Mouse (Mus musculus): ENCODE measurements around the gene Lrpap1.

Gene Lrpap1

DNA sequence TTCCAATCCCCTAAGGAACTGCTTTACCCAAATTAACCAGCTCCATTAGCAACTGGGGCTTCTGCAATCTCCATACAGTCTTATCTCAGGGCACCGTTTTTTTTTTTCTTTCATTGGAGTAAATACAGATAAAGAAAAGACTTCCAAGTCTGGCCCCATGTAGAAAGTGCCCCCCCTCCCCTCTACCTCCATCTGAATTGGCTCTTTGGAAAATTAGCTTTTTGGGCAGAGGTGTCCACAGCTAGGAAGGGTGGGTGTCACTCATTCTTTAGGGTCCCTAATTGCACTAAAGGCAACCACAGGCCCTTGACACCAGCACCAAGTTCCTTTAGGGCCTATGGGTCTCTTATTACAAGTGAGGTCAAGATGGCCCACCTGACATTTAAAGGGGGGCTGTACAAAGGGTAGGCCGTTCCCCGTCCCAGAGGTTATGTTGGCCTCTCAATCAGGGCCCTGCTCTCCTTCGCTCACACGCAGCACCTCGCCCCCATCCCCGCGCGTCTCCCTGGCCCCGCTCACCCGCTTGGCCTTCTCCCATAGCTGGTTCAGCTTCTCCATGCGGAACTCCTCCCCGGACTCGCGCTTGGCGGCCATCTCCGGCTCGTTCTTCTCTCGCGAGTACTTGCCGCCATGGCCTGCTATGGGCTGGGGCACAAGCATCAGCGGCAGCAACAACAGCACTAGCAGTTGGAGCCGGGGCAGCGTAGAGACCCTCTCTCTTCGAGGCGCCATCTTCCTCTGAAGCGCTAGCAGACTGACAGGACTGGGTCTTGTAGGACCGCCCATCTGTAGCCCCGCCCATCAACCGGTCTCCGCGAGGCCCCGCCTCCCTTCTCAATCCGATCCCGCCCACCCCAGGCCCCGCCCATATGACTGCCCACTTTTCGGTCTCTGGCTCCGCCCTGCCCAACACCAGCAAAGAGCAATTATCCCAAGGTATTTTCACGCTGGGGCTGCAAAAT lies at the start of gene Lrpap1:
Gene Lrpap1 (minus strand): TSS at position 807 of the 962 bp plus-strand sequence.
- DNase-seq: peak; percentile 69 to 70

DNA sequence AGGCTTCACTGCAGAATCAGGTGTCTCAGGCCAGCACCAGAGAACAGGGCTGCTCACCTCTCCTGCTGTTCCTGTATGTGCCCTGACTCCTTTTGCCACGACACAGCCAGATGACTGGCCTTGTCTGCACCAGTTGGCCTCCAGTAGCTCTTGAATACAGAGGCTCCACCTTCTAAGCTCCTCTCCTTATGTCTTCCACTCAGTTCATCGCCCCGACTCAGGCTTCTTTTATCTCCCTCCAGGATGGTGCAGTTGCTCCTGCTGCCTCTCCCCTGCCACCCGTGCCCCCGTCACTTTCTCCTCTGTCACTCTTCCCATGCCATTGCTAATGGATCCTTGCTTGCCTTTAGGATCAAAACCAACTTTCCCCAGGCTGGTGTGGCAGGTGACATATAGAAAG lies 44.4 kb upstream of the Lrpap1 start:
- DNase-seq: no peak

DNA sequence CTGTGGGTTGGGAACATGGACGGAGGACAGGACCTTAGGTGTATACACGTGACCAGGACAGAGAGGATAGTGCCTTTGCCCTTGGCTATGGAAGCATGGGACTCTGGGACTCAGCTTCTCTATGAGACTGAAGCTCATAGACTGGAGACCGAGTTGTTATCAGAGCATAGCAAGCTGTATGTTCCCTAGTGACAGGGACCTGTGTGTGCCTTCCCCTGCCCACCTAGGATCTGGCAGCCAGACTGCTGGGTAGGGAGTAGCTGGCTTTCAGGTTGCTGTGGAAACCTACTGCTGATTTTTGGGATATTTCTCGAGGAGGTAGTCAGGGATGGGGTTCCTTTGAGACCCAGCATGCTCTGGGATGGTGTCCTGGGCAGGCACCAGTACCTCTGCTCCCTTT lies 44.0 kb upstream of the Lrpap1 start:
- no peak for DNase-seq

DNA sequence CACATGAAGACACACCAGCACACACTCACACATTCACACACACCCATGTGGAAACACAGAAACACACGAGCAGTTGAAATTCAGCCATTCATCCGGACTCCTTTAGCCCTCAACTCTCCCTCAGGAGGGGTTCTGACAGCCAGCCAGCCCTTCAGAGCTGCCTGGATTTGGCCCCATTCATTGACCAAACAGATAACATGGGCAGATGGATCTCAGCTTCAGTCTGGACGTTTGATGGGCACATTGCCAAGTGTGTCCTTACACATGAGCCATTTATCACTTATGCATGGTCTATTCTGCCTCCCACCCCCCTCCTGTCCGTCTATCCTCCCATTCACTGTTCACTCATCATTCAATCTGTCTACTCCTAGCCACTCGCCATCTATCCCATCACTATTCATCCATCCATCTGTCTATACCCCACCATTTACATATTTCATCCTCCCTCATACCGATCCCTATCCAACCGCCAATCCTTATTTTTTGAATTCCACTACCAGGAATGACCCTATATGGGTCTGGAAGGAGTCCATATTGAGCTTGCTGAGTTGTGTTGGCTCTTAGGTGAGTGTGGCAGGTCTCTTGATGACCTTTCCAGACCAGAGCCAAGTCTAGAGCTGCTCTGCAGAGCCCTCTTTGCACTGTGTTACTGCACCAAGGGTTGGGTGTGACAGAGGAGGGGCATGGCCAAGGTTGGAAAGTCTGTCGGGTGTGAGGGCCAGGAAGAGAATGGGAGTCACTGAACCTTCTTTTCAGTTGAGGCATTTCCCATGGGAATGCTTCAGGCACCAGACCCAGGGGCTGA lies 42.6 kb upstream of the Lrpap1 start:
- no peak for DNase-seq

DNA sequence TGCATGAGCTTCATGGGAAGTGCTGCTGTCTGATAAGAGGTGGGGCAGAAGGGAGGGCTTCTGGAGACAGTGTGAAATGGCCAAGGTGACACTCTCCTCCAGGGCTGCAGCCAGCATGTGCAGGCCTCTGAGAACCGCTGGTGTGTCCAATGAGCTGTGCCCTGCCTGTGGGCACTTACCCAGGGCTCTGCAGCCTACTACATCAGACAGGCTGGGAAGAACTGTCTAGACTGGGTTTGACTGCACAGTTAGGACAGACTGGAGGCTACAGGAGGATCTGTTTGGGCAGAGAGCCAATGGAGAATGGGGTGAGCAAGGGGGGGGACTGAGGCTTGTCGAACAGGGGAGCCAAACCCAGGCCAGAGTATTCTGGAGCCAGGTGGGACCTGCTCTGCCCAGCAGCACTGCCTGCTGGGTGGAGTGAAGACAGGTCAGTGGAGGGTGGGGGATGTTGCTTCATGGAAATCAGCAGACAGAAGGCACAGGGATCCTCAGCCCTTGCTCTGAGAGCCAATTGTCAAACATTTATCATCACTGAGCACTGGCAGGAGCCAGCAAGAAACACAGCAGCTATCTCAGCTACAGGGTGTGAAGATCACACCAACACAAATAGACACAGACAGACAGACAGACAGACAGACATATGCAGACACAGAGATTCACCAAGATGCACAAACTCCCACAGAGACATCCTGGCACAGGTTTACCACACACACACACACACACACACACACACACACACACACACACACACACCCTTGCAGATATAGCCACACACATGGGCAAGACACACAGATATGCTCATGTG lies 41.8 kb upstream of the Lrpap1 start:
- no peak for DNase-seq

DNA sequence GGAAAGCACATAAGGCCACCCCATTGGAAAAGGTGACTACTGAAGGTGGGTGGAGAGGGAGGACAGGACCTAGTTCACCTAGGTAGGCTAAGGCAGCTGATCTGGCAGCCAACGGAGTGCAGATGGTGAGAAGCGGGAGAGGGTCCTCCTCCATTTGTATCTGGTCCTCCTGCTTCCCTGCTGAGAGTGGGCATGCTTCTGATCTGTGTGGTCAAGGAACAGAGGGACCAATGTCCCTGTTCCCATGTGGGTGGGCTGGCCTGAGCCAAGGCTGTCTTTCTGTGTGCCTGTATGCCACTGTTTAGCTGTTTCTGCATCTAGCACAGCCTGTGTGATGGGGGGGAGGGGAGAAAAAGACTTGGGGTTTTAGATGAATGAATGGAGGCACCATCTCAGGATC lies 41.2 kb upstream of the Lrpap1 start:
- DNase-seq: no peak

DNA sequence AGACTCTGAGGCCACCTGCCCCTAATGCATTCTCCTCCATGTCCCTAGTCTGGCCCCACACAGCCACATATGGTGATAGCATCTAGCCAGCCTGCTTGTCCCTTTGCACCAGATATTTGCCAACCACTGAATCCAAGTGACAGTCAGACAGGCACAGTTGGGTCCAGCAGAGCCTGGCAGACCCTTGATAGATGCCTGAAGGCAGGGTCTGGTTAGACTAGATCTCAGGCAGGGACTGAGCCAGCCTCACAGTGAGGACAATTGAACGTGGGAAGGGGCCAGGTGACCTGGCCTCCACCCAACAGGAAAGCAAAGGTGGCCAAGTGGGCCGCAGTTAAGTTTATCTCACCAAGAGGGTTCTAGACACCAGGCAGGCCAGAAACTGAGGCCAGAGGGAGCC lies 39.1 kb upstream of the Lrpap1 start:
- DNase-seq: no peak

DNA sequence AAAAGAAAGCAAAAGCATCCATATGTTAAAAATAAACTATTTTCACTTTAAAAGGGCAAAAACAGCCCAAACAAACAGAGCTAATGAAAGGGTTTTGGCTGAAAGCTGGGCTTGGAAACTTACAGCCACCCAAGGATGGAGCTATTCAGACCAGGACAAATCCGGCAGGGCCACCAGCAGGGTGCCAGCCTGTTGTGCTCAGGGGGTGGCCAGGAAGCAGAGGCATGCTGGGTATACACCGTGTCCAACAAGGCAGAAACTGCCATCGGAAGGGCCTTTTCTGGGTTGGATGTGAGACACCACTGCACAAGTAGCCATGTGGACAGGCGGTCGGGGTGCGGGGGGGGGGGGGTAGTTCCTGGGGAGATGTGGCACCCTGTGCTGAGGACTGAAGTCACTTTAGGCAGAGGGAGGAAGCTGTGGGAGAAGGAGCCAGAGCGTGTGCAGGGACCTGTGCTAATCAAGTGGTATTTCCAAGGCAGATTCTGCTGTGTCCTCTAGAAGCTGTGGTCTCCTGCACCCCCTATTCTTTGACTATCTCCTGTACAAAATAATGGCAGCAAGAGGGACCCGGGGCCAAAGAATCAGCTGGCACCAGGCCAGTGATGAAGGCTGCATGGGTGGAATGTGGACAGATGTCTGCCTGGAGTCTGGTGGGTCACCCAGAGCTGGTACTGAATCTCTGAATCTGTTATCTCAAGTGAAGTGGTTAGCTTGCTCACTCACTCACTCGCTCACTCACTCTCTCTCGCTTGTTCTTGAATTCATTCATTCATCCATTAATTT lies 38.1 kb upstream of the Lrpap1 start:
- no peak for DNase-seq

DNA sequence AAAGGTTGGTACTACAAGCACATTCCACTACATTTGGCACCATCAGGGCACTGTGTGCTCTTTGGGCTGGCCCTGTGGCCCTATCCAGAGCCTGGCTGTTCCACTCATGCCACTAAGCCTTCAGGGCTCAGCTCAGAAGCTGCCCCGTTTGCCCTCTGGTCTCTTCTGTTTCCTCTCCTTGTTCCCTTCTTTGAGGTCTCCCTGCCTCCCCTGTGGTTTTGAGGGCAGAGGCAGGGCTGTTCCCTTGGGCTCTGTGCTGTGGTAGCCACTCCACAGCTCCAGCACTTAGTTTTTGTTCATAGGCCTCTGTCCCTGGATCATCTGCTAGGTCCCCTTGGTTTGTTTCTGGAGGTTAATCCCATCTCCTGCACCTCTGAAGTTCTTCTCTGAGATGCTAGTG lies 37.3 kb upstream of the Lrpap1 start:
- no peak for DNase-seq

DNA sequence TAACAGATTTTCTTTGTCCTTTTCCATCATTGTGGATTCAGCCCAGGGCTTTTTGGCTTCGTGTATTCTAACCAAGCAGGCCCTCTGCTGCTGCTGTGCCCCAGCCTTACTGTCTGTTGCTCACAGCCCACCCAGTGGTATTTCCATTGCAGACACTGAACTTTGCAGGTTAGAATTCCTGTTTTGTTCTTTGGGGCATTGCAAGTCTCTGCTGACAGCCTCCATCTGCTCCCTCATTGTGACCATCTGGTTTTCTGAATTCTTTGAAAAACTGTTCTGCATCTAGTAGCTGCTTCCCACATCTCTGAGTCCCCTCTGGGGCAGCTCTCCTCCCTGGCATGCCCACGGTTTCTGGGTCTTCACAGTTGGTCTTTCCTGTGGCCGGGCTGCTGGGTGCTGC lies 35.8 kb upstream of the Lrpap1 start:
- DNase-seq: no peak

DNA sequence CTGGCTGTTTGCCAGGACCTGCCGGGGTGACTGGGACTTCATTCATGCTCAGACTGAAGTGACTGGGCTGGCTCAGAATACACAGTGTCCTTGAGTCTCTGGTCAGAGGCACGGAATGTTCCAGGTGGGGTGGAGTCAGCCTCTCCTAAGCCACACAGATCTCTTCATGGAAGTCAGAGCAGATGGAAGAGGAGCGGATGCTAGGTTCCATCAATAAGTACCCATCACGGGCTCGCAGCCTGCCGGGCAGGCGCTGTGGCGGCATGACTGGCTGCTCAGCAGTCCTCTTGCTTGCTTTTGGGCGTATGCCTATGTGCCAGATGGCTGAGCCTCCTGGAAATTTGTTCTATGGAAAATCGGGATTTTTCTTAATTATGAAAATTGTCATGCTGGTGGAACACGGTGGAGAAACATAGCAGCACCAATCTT lies 32.6 kb upstream of the Lrpap1 start:
- DNase-seq: no peak

DNA sequence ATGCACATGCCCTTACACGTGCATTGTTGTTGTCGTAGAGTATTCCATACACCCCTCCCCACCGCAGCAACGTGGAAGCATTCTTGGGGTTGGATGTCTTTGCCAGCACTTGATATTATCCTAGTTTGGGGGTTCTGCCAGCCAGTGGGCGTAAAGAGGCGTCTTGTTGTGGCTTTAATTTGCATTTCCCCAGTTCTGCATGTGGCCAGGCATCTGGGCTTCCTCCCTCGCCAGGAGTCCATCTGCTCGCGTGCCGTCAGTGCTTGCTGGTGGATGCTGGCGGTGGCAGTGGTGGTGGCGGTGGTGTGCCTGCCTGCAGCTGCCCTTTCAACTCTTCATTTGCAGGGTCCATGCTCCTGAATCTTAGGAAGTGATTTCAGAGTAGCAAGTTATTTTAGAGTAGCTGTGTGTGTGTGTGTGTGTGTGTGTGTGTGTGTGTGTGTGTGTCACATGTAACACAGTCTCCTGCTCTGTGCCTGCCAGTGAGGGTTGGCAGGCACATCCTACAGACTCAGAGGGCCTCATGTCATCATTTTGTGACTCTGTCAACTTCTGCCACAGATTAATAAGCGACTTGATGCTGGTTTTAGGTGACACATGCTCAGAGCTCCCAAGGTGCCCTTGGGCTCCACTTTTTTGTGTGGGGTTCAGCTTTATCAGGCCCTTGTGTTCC lies 32.1 kb upstream of the Lrpap1 start:
- DNase-seq: no peak

DNA sequence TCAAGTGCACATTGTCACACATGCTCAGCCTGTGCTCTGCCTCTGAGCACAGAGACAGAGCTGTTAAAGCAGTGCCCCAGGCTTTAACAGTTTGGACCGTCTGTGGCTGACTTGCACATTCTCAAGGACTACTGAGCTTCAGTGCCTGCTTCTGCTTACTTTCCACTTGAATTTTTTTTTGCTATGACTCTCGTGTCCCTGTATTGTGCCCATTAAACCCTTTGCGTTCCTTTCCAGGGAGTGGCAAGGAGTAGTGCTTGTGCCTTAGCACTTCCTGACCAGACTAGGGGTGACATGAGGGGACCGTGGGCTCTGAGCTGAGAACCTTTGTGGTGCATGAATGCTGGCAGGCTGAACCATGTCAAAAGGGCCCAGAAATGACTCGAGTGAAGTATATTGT lies 30.3 kb upstream of the Lrpap1 start:
- DNase-seq: no peak

DNA sequence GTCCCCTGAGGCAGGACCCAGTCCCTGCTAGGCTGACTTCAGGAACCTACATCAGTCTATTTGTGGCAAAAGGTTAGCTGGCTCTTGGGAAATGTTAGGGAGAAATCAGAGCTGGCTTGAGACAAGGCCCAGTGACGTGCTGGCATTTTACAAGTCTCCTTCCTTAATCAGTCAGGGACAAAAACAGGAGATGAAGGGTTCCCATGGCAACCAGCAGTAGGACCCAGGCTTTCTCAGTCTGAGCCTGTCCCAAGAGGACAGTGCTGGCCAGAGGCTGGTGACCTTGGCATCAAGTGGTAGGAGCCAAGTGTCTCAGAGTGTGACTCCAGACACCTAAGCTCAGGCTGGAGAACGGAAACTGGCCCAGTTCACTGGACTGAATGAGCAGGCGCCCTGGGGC lies 28.7 kb upstream of the Lrpap1 start:
- no peak for DNase-seq

DNA sequence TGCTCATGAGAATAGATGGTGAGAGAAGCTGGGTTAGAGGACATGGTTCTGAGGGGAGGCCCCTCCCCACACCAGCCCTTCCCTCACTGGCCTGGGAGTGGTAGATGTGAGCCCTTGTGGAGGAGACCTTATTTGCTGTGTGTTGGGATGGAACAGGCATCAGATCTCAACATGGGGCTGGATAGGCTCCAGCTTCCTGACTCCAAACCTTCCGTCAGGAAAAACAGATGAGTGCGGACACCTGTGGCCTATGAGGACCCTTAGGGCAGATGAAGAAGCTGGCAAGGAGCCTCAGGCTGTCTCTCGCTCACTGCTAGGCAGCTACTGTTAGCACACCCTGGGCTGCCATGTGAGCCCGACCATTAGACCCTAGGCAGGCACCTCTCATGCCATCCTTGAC lies 27.9 kb upstream of the Lrpap1 start:
- DNase-seq: no peak

DNA sequence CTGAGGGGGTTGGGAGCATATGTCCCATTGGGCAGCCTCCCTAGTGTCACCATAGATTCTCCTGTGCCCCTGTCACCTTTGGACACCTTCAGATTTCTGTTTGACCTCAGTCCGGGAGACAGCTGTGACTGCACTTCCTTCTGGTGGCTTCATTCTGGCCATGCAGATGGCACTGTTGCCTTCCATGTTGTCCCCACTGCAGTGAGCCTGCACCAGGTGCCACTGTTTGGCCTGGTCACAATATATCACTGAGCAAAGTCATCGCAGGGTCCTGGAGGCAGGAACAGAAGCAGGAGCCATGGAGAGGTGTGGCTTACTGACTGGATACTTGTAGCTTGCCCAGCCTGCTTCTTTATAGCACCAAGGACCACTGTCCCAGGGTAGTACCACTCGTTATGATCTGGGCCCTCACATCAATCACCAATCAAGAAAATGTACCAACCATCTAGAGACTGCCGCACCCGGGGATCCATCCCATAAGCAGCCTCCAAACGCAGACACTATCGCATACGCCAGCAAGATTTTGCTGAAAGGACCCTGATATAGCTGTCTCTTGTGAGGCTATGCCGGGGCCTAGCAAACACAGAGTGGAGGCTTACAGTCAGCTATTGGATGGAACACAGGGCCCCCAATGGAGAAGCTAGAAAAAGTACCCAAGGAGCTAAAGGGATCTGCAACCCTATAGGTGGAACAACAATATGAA lies 26.9 kb upstream of the Lrpap1 start:
- no peak for DNase-seq

DNA sequence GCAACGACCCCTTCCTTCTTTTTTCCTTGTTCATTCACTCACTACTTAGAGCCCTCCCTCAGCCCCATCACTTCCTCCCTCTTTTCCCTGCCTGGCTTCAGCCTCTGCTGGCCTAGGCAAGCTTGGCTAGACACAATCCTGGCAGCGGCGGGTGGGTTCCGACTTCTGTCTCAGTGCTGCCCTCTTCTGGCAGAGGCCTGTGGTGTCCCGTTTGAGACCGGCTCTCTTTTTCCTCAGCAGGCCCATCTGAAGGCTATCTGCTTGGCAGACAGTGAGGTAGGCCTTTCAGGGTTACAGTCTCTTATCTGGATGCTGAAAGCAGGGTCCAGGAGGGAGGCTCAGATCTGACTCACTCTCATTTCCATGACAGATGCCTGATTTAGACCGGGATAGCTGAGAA lies 26.2 kb upstream of the Lrpap1 start:
- peak; percentile 19 to 29 for DNase-seq

DNA sequence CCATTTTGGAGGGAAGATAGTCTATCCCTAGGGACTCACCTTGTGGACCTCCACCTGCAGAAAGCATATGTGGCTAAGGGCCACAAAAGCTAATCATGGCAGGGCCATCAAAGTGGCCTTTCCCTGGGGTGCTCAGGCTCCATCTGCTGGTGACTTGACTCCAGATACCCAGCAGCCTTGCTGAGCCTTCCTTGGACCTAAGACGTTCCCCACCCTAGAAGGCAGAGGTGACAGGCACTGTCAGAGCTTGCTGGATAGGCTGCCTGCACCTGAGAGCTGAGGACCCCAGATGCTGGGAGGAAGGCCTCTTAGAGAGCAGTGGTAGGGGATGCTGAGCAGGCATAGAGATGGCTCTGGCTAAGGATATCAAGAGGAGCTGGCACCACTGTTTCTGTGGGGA lies 25.7 kb upstream of the Lrpap1 start:
- no peak for DNase-seq

DNA sequence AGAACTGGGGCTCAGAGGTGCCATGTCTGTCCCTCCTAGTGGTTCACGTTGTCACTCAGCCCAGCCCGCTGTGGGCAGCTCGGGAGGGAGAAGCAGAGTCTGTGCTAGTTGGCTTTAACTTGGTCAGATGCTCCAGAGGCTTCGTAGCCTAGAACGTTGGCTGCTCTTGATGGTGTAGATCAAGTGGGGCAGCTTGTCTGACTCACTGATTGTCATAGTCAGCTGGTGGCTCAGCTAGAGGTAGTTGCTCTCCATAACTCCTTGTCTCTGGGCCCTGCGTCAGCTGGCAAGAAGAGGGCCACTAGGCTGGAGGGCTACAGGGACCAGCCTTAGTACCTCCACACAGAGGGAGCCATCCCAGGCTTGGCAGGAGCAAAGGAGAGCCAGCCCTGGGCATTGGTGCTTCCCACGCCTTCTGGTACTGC lies 24.2 kb upstream of the Lrpap1 start:
- no peak for DNase-seq

DNA sequence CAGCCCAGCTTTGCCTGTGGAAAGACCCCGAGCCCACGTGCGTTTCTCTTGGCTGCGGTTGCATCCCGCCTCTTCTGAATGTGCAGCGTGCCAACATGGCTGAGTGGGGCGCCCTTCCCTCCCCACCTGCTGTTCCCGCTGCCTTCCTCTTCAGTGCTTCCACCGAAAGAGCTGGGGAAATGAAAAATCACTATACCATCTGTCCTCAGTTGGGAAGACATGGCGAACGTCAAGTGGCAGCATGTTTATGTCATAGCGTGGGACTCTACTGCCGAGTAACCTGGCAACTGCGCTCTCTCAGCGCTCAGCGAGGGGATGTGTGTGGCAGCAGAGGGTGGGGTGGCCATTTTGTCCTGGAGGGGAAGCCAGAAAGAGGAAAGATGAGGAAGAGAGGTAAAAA lies 23.6 kb upstream of the Lrpap1 start:
- DNase-seq: no peak

DNA sequence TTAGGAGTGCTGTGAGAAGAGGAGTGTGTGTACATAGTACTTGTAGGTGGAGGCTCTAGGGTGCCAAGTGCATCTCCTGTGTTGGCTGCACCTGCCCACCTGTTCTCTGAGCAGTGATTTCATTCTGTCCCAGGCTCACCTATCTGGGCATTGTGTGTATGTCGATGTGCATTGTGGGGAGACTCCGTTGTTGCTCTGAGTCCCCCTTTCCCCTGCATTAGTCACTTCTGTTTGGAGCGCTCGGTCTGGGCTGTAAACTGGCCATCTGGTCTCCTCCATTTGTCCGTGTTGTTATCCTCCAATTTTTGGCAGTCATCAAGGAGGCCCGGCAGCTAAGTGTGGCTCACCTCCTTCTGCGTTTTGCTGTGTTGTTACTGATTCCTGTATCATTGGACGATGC lies 14.5 kb upstream of the Lrpap1 start:
- DNase-seq: no peak
